Mouse (Mus musculus): Measurements from ENCODE around the gene Tmem136. TPM values are rescaled to one million over a fixed set of nuclear protein-coding genes. Genes with fewer than 3 reads are reported as not detected.
"Not testable (repeated sequence)": the region's sequence is repeated elsewhere in the genome, so short reads cannot be mapped to it uniquely, and the experiment has no call there.

Gene Tmem136
- polyA plus RNA-seq, 1 experiment from 2014 or later, result 7.8 TPM

DNA sequence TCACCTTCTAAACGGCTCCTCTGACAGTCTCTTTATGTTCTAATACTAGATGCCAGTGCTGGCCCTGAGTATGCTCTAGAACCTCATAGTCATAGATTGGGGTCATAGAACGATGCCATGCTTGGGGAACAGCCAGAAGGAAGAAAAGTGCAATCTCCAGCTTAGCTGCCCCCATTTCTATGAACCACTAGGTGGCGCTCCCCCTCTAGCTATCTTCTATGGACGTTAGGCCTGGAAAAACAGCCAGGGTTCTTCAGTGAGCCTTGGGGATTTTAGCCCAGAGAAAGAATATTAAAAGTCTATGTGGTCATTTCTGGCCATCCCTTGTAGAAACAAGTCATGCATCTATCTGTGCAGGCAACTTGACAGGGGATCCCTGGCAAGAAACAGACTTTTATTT lies 25.5 kb upstream of the Tmem136 start:
- 6% methylated on average over 4 of the region's 4 CpGs for WGBS
- H3K27me3 ChIP-seq (replicated peaks; ENCODE audit: control insufficient read depth, insufficient read depth, low read length), result no peaks in the 10 kb centered on the region

DNA sequence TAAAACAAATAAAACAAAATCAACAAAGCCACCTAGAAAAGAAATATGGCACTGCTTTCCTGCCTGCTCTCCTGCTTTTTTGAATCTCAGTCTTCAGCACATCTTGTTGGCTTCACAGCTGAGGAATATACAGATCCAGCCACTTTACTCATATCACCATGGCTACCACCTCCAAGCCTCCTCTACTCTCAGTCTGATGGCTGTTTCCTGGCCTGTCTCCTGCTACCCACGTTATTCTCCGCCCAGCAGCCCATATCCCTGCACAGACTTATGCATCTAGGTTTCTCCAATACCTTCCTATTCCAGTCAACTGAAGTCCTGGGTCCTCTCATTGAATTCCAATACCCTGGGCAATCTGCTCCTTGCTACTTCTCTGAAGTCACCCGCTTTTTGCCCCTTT lies 17.2 kb upstream of the Tmem136 start:
- no peak for ATAC-seq (ENCODE audit: low read depth)
- Histone ChIP-seq H3K27me3 (replicated peaks; ENCODE audit: control insufficient read depth, insufficient read depth, low read length) (no peaks in the 10 kb centered on the region), H3K9me3 (ENCODE audit: control insufficient read depth, low read length) (no peaks in the 10 kb centered on the region), H3K27ac (replicated peaks; ENCODE audit: low read depth, low read length) (no peak overlapping the region), H3K4me3 (ENCODE audit: low read depth, low read length) (no peak overlapping the region), H3K9ac (ENCODE audit: low read depth, low read length) (no peak overlapping the region), H3K36me3 (ENCODE audit: control insufficient read depth, insufficient read depth, low read length) (no peaks in the 10 kb centered on the region), H3K4me2 (ENCODE audit: low read depth, low read length) (no peak overlapping the region), H3K4me1 (ENCODE audit: control insufficient read depth, insufficient read depth, low read length) (no peaks in the 10 kb centered on the region)
- no peak for DNase-seq (ENCODE audit: low spot score)
- WGBS, result 80% methylated on average over 3 of the region's 3 CpGs

More for the DNA sequence above, 25.5 kb upstream of the Tmem136 start:
- no peak overlapping the region for H3K4me3 ChIP-seq (ENCODE audit: low read depth, low read length)
- DNase-seq (ENCODE audit: low spot score), result peak; percentile 79
- ATAC-seq (ENCODE audit: low read depth), result peak; percentile 53; the same call in 1 of the 2 replicates
- no peak overlapping the region for H3K27ac ChIP-seq (replicated peaks; ENCODE audit: low read depth, low read length)
- no peaks in the 10 kb centered on the region for H3K36me3 ChIP-seq (ENCODE audit: control insufficient read depth, insufficient read depth, low read length)
- H3K4me2 ChIP-seq (ENCODE audit: low read depth, low read length), result no peak overlapping the region
- H3K9ac ChIP-seq (ENCODE audit: low read depth, low read length), result no peak overlapping the region
- H3K9me3 ChIP-seq (ENCODE audit: control insufficient read depth, low read length), result no peaks in the 10 kb centered on the region
- no peaks in the 10 kb centered on the region for H3K4me1 ChIP-seq (ENCODE audit: control insufficient read depth, insufficient read depth, low read length)

DNA sequence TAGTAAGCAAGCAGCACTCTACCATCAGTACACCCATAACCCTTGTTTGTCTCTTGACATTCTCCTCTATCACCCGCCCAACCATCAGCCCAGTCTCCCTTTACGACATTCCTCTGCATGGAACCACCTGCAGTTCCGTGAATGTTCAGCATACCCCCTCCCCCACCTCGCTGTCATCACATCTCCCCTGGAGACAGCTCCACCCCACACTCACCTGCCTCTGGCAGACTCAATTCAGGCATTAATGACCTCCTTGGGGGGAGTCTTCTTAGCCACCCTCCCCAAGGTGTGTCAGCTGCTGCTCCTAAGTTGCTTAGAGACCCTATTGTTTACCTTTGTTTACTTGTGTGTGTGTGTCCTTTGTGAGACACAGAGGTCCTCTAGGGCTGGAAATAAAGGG lies 16.0 kb upstream of the Tmem136 start:
- ATAC-seq (ENCODE audit: low read depth), result peak; percentile 45; the same call in 1 of the 2 replicates

DNA sequence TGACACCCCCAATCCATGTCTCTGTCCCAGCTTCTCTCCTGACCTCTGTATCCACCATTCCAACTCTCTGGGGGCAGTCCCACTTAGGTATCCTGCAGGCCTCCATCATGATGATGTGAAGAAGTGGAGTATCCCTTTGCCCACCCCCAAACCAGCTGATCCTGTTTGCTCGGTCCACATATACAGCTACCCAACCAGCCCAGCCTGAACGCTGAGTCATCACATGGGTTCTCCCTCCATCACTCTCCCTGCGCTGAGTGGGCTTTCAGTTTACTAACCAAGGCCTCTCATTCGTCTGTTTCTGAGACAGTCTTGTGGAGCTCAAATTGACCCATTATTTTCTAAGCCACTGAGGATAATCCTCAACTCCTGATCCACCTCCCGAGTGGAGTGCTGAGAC lies 15.6 kb upstream of the Tmem136 start:
- Histone ChIP-seq H3K9me3 (ENCODE audit: control insufficient read depth, low read length) (no peaks in the 10 kb centered on the region), H3K36me3 (ENCODE audit: control insufficient read depth, insufficient read depth, low read length) (no peaks in the 10 kb centered on the region), H3K4me3 (ENCODE audit: low read depth, low read length) (no peak overlapping the region), H3K27ac (replicated peaks; ENCODE audit: low read depth, low read length) (no peak overlapping the region), H3K4me2 (ENCODE audit: low read depth, low read length) (no peak overlapping the region), H3K9ac (ENCODE audit: low read depth, low read length) (no peak overlapping the region), H3K4me1 (ENCODE audit: control insufficient read depth, insufficient read depth, low read length) (no peaks in the 10 kb centered on the region), H3K27me3 (replicated peaks; ENCODE audit: control insufficient read depth, insufficient read depth, low read length) (no peaks in the 10 kb centered on the region)
- 60% methylated on average over 5 of the region's 5 CpGs for WGBS
- DNase-seq (ENCODE audit: low spot score) (no peak), ATAC-seq (ENCODE audit: low read depth) (peak; percentile 42; the same call in 1 of the 2 replicates)

More for the DNA sequence above, 16.0 kb upstream of the Tmem136 start:
- H3K4me1 ChIP-seq (ENCODE audit: control insufficient read depth, insufficient read depth, low read length), result no peaks in the 10 kb centered on the region
- DNase-seq (ENCODE audit: low spot score), result peak; percentile 39
- no peak overlapping the region for H3K9ac ChIP-seq (ENCODE audit: low read depth, low read length)
- no peak overlapping the region for H3K27ac ChIP-seq (replicated peaks; ENCODE audit: low read depth, low read length)
- H3K27me3 ChIP-seq (replicated peaks; ENCODE audit: control insufficient read depth, insufficient read depth, low read length), result no peaks in the 10 kb centered on the region
- no peak overlapping the region for H3K4me2 ChIP-seq (ENCODE audit: low read depth, low read length)
- no peaks in the 10 kb centered on the region for H3K9me3 ChIP-seq (ENCODE audit: control insufficient read depth, low read length)
- 26% methylated on average over 4 of the region's 4 CpGs for WGBS
- H3K36me3 ChIP-seq (ENCODE audit: control insufficient read depth, insufficient read depth, low read length), result no peaks in the 10 kb centered on the region
- no peak overlapping the region for H3K4me3 ChIP-seq (ENCODE audit: low read depth, low read length)

GRCm38 (mm10) chr9:43130684-43131083 lies 14.3 kb upstream of the Tmem136 start:
- DNase-seq (ENCODE audit: low spot score), result no peak

DNA sequence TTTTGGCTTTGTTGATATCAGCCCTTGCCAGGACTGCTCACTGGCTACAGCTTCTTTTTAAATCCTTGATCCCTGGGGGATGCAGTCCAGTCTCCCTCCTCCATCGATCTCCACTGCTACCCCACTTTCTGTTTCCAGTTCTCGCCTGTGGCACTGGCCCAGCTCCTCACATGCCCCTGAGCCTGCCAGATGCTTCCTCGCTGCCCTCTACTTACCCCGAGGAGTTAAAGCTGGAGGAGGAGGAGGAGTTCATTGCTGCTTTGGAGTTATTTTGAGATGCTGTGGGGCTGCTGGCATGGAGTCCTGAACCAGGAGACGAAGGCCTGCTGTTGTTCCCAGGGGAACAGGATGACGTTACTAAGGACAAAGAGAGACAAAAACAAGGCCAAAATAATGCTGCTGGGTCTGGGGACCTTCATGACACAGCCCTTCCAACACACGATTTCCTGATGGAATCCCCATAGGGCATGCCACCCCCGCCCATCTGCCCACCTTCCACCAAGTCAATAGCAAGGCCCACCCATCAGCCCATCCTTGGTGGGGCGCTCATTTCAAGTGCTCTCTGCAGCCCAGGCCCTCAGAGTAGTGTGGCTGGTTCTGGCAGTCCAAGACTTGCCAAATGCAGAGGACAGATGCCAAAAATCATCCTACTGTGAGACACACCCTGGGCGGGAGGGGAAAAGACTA lies 10.9 kb upstream of the Tmem136 start:
- DNase-seq (ENCODE audit: low spot score) (no peak), ATAC-seq (ENCODE audit: low read depth) (no peak)

More at GRCm38 (mm10) chr9:43130684-43131083, 14.3 kb upstream of the Tmem136 start:
- no peaks in the 10 kb centered on the region for H3K36me3 ChIP-seq (ENCODE audit: control insufficient read depth, insufficient read depth, low read length)
- 89% methylated on average over 2 of the region's 2 CpGs for WGBS
- H3K4me2 ChIP-seq (ENCODE audit: low read depth, low read length), result no peak overlapping the region
- H3K27ac ChIP-seq (replicated peaks; ENCODE audit: low read depth, low read length), result no peak overlapping the region
- H3K27me3 ChIP-seq (replicated peaks; ENCODE audit: control insufficient read depth, insufficient read depth, low read length), result no peaks in the 10 kb centered on the region
- no peaks in the 10 kb centered on the region for H3K9me3 ChIP-seq (ENCODE audit: control insufficient read depth, low read length)
- no peak for ATAC-seq (ENCODE audit: low read depth)
- H3K4me3 ChIP-seq (ENCODE audit: low read depth, low read length), result no peak overlapping the region
- H3K9ac ChIP-seq (ENCODE audit: low read depth, low read length), result no peak overlapping the region
- H3K4me1 ChIP-seq (ENCODE audit: control insufficient read depth, insufficient read depth, low read length), result no peaks in the 10 kb centered on the region

DNA sequence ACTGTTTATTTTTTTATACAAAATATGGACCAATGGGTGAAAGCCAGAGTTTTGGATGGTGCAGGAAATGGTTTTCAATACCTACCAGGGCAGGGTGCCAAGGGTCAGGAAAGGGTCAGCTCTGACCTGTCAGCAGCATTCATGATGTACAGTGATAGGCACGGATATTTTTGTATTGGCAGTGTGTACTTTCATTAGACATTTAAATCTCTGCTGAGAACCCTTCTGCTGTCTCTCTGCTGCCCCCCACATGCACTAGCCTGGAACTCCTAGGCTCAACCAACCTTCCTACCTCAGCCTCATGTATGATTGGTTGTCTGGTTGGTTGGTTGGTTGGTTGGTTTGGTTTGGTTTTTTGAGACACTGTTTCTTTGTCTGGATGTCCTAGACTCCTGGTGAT lies 6.0 kb upstream of the Tmem136 start:
- Histone ChIP-seq H3K4me2 (ENCODE audit: low read depth, low read length) (no peak overlapping the region), H3K36me3 (ENCODE audit: control insufficient read depth, insufficient read depth, low read length) (no peaks in the 10 kb centered on the region), H3K9ac (ENCODE audit: low read depth, low read length) (no peak overlapping the region), H3K9me3 (ENCODE audit: control insufficient read depth, low read length) (no peaks in the 10 kb centered on the region), H3K27ac (replicated peaks; ENCODE audit: low read depth, low read length) (no peak overlapping the region), H3K27me3 (replicated peaks; ENCODE audit: control insufficient read depth, insufficient read depth, low read length) (no peaks in the 10 kb centered on the region), H3K4me1 (ENCODE audit: control insufficient read depth, insufficient read depth, low read length) (no peaks in the 10 kb centered on the region), H3K4me3 (ENCODE audit: low read depth, low read length) (no peak overlapping the region)
- WGBS, result 36% methylated on average over 1 of the region's 1 CpGs
- ATAC-seq (ENCODE audit: low read depth), result no peak
- DNase-seq (ENCODE audit: low spot score), result no peak

More for the DNA sequence above, 10.9 kb upstream of the Tmem136 start:
- WGBS, result 61% methylated on average over 10 of the region's 10 CpGs
- H3K4me1 ChIP-seq (ENCODE audit: control insufficient read depth, insufficient read depth, low read length), result no peaks in the 10 kb centered on the region
- no peak overlapping the region for H3K9ac ChIP-seq (ENCODE audit: low read depth, low read length)
- no peak overlapping the region for H3K4me3 ChIP-seq (ENCODE audit: low read depth, low read length)
- no peaks in the 10 kb centered on the region for H3K9me3 ChIP-seq (ENCODE audit: control insufficient read depth, low read length)
- H3K4me2 ChIP-seq (ENCODE audit: low read depth, low read length), result no peak overlapping the region
- no peaks in the 10 kb centered on the region for H3K36me3 ChIP-seq (ENCODE audit: control insufficient read depth, insufficient read depth, low read length)
- no peaks in the 10 kb centered on the region for H3K27me3 ChIP-seq (replicated peaks; ENCODE audit: control insufficient read depth, insufficient read depth, low read length)
- no peak overlapping the region for H3K27ac ChIP-seq (replicated peaks; ENCODE audit: low read depth, low read length)

- not testable (repeated sequence) for H3K36me3 ChIP-seq (ENCODE audit: control insufficient read depth, insufficient read depth, low read length); H3K9me3 ChIP-seq (ENCODE audit: control insufficient read depth, low read length); H3K4me2 ChIP-seq (ENCODE audit: low read depth, low read length); H3K9ac ChIP-seq (ENCODE audit: low read depth, low read length); H3K4me3 ChIP-seq (ENCODE audit: low read depth, low read length); ATAC-seq (ENCODE audit: low read depth); H3K27ac ChIP-seq (replicated peaks; ENCODE audit: low read depth, low read length); DNase-seq (ENCODE audit: low spot score); H3K4me1 ChIP-seq (ENCODE audit: control insufficient read depth, insufficient read depth, low read length); H3K27me3 ChIP-seq (replicated peaks; ENCODE audit: control insufficient read depth, insufficient read depth, low read length)
- 86% methylated on average over 2 of the region's 2 CpGs for WGBS
Observed at GRCm38 (mm10) chr9:43121948-43122347, 5.6 kb upstream of the Tmem136 start.

GRCm38 (mm10) chr9:43116997-43117336 lies 597 bp upstream of the Tmem136 start:
- no peaks in the 10 kb centered on the region for H3K9me3 ChIP-seq (ENCODE audit: control insufficient read depth, low read length)
- H3K27ac ChIP-seq (replicated peaks; ENCODE audit: low read depth, low read length), result no peak overlapping the region
- ATAC-seq (ENCODE audit: low read depth) (no peak), DNase-seq (ENCODE audit: low spot score) (no peak)
- H3K27me3 ChIP-seq (replicated peaks; ENCODE audit: control insufficient read depth, insufficient read depth, low read length), result no peaks in the 10 kb centered on the region
- no peaks in the 10 kb centered on the region for H3K36me3 ChIP-seq (ENCODE audit: control insufficient read depth, insufficient read depth, low read length)
- peak overlapping the region; percentile 79; the same call in 1 of the 2 replicates for H3K4me2 ChIP-seq (ENCODE audit: low read depth, low read length)
- H3K4me3 ChIP-seq (ENCODE audit: low read depth, low read length), result no peak overlapping the region
- 80% methylated on average over 6 of the region's 6 CpGs for WGBS
- peaks cover 10% of the 10 kb centered on the region for H3K4me1 ChIP-seq (ENCODE audit: control insufficient read depth, insufficient read depth, low read length)
- H3K9ac ChIP-seq (ENCODE audit: low read depth, low read length), result no peak overlapping the region

Measured in embryonic facial prominence, embryonic 14.5 days (tissue).